Mouse (Mus musculus): ENCODE measurements around the gene BC048507.

- TF ChIP-seq CTCF (IDR thresholded peaks at IDR 0.05; ENCODE audit: control insufficient read depth, insufficient read depth, insufficient read length) (no peak), USF1 (IDR thresholded peaks at IDR 0.05; ENCODE audit: low read depth) (no peak), MAX (IDR thresholded peaks at IDR 0.05) (no peak), MYOD1 (IDR thresholded peaks at IDR 0.05; ENCODE audit: control insufficient read depth, insufficient read length, low read depth) (no peak), CEBPB (IDR thresholded peaks at IDR 0.05; ENCODE audit: low read depth) (no peak)
Observed at GRCm38 (mm10) chr13:67863026-67863425, at the start of gene BC048507.
